Mouse (Mus musculus): Measurements from ENCODE around the gene Tmem135. TPM values are rescaled to one million over a fixed set of nuclear protein-coding genes. Genes with fewer than 3 reads are reported as not detected.

The Tmem135 gene
- total and polyA plus RNA-seq, 3 experiments: 27.2 to 45.1 (median 43.2) TPM

- Histone ChIP-seq H3K9ac (ENCODE audit: low read depth, low read length) (no peak overlapping the region), H3K79me2 (replicated peaks; ENCODE audit: control insufficient read depth, insufficient read depth, low read length) (no peaks in the 10 kb centered on the region), H3K36me3 (ENCODE audit: control insufficient read depth, insufficient read depth, low read length) (no peaks in the 10 kb centered on the region), H3K27me3 (ENCODE audit: control insufficient read depth, insufficient read depth, low read length) (no peaks in the 10 kb centered on the region), H3K4me3 (no peak overlapping the region), H3K27ac (no peak overlapping the region), H3K4me1 (ENCODE audit: control insufficient read depth, insufficient read depth, low read length) (no peaks in the 10 kb centered on the region; the same call in none of the 2 replicates)
- no peak for TF ChIP-seq CTCF (IDR thresholded peaks at IDR 0.05)
- no peak for TF ChIP-seq EP300 (IDR thresholded peaks at IDR 0.05; ENCODE audit: insufficient read depth, low read depth, low read length)
- 29% methylated on average over 5 of the region's 5 CpGs for WGBS
- DNase-seq: no peak
- intact Hi-C loops (cut with DNase I): no loop called here
Measured at GRCm38 (mm10) chr7:89427101-89427500, 23.1 kb upstream of the Tmem135 start.

- Histone ChIP-seq H3K4me1 (ENCODE audit: control insufficient read depth, insufficient read depth, low read length) (no peaks in the 10 kb centered on the region; the same call in none of the 2 replicates), H3K36me3 (ENCODE audit: control insufficient read depth, insufficient read depth, low read length) (no peaks in the 10 kb centered on the region), H3K4me3 (no peak overlapping the region), H3K27me3 (ENCODE audit: control insufficient read depth, insufficient read depth, low read length) (no peaks in the 10 kb centered on the region), H3K27ac (no peak overlapping the region), H3K79me2 (replicated peaks; ENCODE audit: control insufficient read depth, insufficient read depth, low read length) (no peaks in the 10 kb centered on the region), H3K9ac (ENCODE audit: low read depth, low read length) (no peak overlapping the region)
- intact Hi-C loops (cut with DNase I): no loop called here
- TF ChIP-seq POLR2A (IDR thresholded peaks at IDR 0.05; ENCODE audit: insufficient read depth, low read depth, low read length) (no peak), EP300 (IDR thresholded peaks at IDR 0.05; ENCODE audit: insufficient read depth, low read depth, low read length) (no peak), CTCF (IDR thresholded peaks at IDR 0.05) (no peak)
- WGBS: 46% methylated on average over 11 of the region's 11 CpGs
- no peak for DNase-seq
Measured at GRCm38 (mm10) chr7:89425803-89426725, 22.0 kb upstream of the Tmem135 start.

- 90% methylated on average over 5 of the region's 5 CpGs for WGBS
- H3K79me2 ChIP-seq (replicated peaks; ENCODE audit: control insufficient read depth, insufficient read depth, low read length): no peaks in the 10 kb centered on the region
- no peak for DNase-seq
- H3K27me3 ChIP-seq (ENCODE audit: control insufficient read depth, insufficient read depth, low read length): no peaks in the 10 kb centered on the region
- no peak overlapping the region for H3K4me3 ChIP-seq
- no peak for TF ChIP-seq POLR2A (IDR thresholded peaks at IDR 0.05; ENCODE audit: insufficient read depth, low read depth, low read length)
- no peak for TF ChIP-seq CTCF (IDR thresholded peaks at IDR 0.05)
- TF ChIP-seq EP300 (IDR thresholded peaks at IDR 0.05; ENCODE audit: insufficient read depth, low read depth, low read length): no peak
- intact Hi-C loops (cut with DNase I): no loop called here
- no peaks in the 10 kb centered on the region for H3K36me3 ChIP-seq (ENCODE audit: control insufficient read depth, insufficient read depth, low read length)
- H3K4me1 ChIP-seq (ENCODE audit: control insufficient read depth, insufficient read depth, low read length): no peaks in the 10 kb centered on the region; the same call in none of the 2 replicates
- no peak overlapping the region for H3K27ac ChIP-seq
- no peak overlapping the region for H3K9ac ChIP-seq (ENCODE audit: low read depth, low read length)
Measured at GRCm38 (mm10) chr7:89424659-89425058, 20.6 kb upstream of the Tmem135 start.

- H3K9ac ChIP-seq (ENCODE audit: low read depth, low read length): no peak overlapping the region
- H3K4me1 ChIP-seq (ENCODE audit: control insufficient read depth, insufficient read depth, low read length): peaks cover under 1% of the 10 kb centered on the region
- H3K36me3 ChIP-seq (ENCODE audit: control insufficient read depth, insufficient read depth, low read length): peaks cover under 1% of the 10 kb centered on the region; the same call in 1 of the 2 replicates
- no peak for DNase-seq
- no peaks in the 10 kb centered on the region for H3K27me3 ChIP-seq (ENCODE audit: control insufficient read depth, insufficient read depth, low read length)
- no peak overlapping the region for H3K4me3 ChIP-seq
- no peak for TF ChIP-seq CTCF (IDR thresholded peaks at IDR 0.05)
- TF ChIP-seq EP300 (IDR thresholded peaks at IDR 0.05; ENCODE audit: insufficient read depth, low read depth, low read length): no peak
- no peak for TF ChIP-seq POLR2A (IDR thresholded peaks at IDR 0.05; ENCODE audit: insufficient read depth, low read depth, low read length)
- intact Hi-C loops (cut with DNase I): no loop called here
- H3K27ac ChIP-seq: no peak overlapping the region
- no peaks in the 10 kb centered on the region for H3K79me2 ChIP-seq (replicated peaks; ENCODE audit: control insufficient read depth, insufficient read depth, low read length)
- 81% methylated on average over 8 of the region's 8 CpGs for WGBS
Measured at GRCm38 (mm10) chr7:89423688-89424255, 19.8 kb upstream of the Tmem135 start.

GRCm38 (mm10) chr7:89423194-89423593 is 19.2 kb upstream of the Tmem135 start:
- no peaks in the 10 kb centered on the region for H3K27me3 ChIP-seq (ENCODE audit: control insufficient read depth, insufficient read depth, low read length)
- H3K4me1 ChIP-seq (ENCODE audit: control insufficient read depth, insufficient read depth, low read length): peaks cover 2% of the 10 kb centered on the region
- TF ChIP-seq POLR2A (IDR thresholded peaks at IDR 0.05; ENCODE audit: insufficient read depth, low read depth, low read length): no peak
- no peak for TF ChIP-seq CTCF (IDR thresholded peaks at IDR 0.05)
- TF ChIP-seq EP300 (IDR thresholded peaks at IDR 0.05; ENCODE audit: insufficient read depth, low read depth, low read length): no peak
- H3K27ac ChIP-seq: no peak overlapping the region
- no peak overlapping the region for H3K9ac ChIP-seq (ENCODE audit: low read depth, low read length)
- peaks cover 5% of the 10 kb centered on the region for H3K36me3 ChIP-seq (ENCODE audit: control insufficient read depth, insufficient read depth, low read length)
- 43% methylated on average over 5 of the region's 5 CpGs for WGBS
- no peak overlapping the region for H3K4me3 ChIP-seq
- H3K79me2 ChIP-seq (replicated peaks; ENCODE audit: control insufficient read depth, insufficient read depth, low read length): no peaks in the 10 kb centered on the region
- no peak for DNase-seq
- intact Hi-C loops (cut with DNase I): no loop called here

GRCm38 (mm10) chr7:89422650-89423049 is 18.6 kb upstream of the Tmem135 start:
- H3K27ac ChIP-seq: no peak overlapping the region
- H3K36me3 ChIP-seq (ENCODE audit: control insufficient read depth, insufficient read depth, low read length): peaks cover 5% of the 10 kb centered on the region
- peaks cover 3% of the 10 kb centered on the region for H3K4me1 ChIP-seq (ENCODE audit: control insufficient read depth, insufficient read depth, low read length)
- no peak for TF ChIP-seq CTCF (IDR thresholded peaks at IDR 0.05)
- TF ChIP-seq EP300 (IDR thresholded peaks at IDR 0.05; ENCODE audit: insufficient read depth, low read depth, low read length): no peak
- intact Hi-C loops (cut with DNase I): no loop called here
- no peak overlapping the region for H3K4me3 ChIP-seq
- DNase-seq: no peak
- no peaks in the 10 kb centered on the region for H3K27me3 ChIP-seq (ENCODE audit: control insufficient read depth, insufficient read depth, low read length)
- no peaks in the 10 kb centered on the region for H3K79me2 ChIP-seq (replicated peaks; ENCODE audit: control insufficient read depth, insufficient read depth, low read length)
- H3K9ac ChIP-seq (ENCODE audit: low read depth, low read length): no peak overlapping the region
- 66% methylated on average over 8 of the region's 8 CpGs for WGBS

Measured in heart, adult 2 months (tissue).